Mouse (Mus musculus) 3134 (cell line): ENCODE measurements around the gene Ptprt.
"Not testable (repeated sequence)": the region's sequence is repeated elsewhere in the genome, so short reads cannot be mapped to it uniquely, and the experiment has no call there.

Experiments
- DNase-seq: peaks from one replicate; pipeline ENCODE4 v3.0.0-alpha.2; 2011; ENCODE audit warnings: low spot score; ENCODE audit not compliant: insufficient read length; ENCODE audit errors: extremely low read depth

Gene Ptprt

DNA sequence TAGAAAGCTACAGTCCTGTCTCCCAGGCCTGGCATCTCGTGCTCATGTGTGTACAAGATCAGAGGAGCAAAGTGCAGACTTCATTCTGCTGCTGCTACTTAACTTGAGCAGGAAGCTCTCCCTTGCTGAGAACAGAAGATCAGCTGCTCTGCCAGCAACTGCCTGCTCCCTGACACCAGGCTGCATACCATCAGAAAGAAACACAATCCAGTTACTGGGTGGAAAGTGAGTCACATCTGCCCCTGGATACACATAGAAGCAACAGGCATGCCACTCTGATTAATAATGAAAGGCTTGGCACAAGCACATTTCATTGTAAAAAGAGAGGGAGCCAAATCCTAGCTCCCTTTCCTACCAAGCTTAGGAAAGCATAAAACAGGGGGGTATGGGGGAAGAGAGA, 438.5 kb downstream of the Ptprt start:
- DNase-seq: peak; percentile 44

- DNase-seq: no peak
These were observed 440.4 kb downstream of the Ptprt start for GRCm38 (mm10) chr2:162220586-162220985.

GRCm38 (mm10) chr2:162219507-162219906, 441.4 kb downstream of the Ptprt start:
- no peak for DNase-seq

DNA sequence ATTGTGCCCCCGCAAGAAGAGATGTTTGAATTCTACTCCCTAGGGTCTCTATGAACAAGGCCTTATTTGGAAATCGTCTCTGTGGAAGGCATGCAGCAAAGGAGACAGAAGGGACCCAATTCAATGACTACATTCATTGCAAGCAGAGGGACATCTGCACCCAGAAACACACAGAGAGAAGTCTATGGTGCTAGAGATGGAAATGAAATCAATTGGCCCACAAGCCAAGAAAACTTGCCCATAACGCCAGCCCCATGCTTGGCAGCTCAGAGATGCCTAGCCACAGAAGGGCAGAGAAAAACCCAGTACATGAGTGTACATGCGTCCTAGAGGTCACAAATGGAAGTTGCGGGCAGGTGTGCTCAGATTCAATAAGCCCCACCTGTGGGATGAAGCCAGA, 443.1 kb downstream of the Ptprt start:
- DNase-seq: no peak

DNA sequence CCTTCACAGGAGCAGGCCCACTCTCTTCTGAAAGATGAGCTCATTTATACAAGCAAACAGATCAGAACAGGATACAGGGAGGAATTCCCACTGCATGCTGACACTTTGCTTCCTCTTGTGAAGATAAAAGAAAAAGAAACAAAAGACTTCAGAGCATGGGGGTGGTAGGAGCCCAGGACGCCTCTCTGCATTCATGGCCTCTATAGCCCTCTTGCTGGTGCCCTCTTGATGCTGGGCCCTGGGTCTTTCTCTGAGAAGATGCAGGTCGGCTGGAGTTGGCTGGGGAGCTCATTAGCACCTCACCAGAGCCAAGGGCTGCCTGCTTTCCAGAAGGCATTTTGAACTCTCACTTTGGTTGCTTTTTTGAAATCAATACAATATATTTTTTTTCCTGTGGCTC, 448.6 kb downstream of the Ptprt start:
- no peak for DNase-seq

- no peak for DNase-seq
These were observed 450.4 kb downstream of the Ptprt start for GRCm38 (mm10) chr2:162210564-162210963.

GRCm38 (mm10) chr2:162197316-162197715, 463.6 kb downstream of the Ptprt start:
- DNase-seq: no peak

DNA sequence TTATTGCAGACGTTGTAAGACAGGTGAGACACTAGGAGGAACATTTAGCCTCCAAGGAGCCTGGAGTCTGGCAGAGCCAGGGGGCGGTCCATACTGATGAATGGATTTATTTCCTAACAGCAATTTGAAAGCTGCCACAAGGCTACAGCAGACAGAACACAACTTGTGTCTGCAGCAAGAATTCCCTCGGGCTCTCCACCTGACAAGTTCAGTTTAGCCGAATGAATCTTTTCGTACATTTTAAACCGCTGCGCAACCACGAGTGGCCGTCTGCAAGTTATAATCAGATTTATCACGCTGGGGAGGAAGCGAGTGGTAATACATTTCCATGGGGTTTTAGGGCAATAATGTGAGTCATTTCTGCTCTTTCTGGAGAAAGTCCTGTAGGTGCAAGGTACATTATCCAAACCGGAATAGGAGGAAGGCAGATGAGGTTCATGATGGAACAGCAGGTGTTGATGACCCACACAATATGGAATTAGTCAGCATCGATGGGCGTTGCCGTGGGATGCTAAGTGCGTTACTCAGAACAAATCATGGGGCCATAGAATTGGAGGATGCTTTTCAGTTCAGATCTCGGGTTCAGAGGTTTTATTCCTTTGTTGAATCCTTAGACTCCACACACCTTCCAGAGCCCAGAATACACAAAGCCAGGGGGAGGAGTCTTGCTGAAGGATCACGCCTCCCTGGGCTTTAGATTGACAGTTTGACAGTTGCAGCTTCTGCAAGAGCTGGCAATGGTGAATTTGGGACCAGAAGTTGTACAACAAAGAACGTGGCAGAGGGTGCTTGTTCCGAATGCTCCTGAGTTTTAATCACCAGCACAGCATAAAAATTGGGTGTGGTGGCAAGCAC, 478.1 kb downstream of the Ptprt start:
- no peak for DNase-seq

DNA sequence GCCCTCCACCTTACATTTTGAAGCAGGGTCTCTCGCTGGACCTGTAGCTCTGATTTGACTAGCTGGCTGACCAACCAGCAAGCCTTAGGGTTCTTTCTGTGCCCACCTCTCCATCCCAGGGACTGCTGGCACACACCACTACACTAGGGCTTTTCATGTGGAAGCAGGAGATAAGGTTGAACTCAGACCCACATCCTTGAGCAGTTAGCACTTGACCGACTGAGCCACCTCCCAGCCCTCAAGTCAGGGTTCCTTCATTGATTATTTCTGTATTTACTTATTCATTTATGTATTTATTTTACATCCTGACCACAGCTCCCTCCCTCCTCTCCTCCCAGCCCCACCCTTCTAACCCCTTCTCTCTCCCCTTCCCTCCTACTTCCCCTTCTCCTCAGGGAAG, 479.1 kb downstream of the Ptprt start:
- DNase-seq: no peak

GRCm38 (mm10) chr2:162172529-162172928, 488.4 kb downstream of the Ptprt start:
- DNase-seq: no peak

DNA sequence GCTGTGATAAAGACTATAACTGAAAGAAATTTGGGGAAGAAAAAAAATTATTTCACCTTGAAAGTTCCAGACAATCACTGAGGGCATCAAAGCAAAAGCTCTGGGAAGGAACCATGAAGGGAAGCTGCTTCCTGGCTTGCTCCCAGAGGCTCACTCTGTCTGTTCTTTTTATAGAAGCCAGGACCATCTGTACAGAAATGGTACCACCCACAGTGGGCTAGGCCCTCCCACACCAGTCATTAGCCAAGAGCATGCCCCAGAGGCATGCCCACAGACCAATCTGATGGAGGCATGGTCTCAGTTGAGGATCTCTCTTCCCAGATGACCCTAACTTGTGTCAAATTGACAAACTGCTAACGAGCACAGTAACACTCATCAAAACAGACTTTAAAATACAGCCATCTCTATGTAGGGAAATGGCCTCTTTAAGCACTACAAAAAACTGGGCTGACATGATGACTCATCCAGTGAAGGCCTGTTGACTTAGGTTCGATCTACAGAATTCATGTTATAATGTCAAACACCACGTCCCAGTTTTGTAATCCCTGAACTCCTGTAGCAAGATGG, 519.0 kb downstream of the Ptprt start:
- DNase-seq: no peak

DNA sequence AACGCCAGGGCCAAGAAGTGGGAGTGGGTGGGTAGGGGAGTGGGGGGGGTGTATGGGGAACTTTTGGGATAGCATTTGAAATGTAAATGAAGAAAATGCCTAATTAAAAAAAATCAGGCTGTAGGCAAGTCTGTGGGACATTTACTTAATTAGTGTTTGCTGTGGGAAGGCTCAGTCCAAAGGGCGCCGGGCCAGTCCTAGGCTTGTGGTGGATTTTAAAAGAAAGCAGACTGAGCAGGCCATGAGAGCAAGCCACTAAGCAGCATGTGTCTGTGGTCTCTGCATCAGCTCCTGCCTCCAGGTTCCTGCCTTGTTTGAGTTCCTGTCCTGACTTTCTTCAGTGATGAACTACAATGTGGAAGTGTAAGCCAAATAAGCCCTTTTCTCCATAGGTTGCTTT, 524.8 kb downstream of the Ptprt start:
- DNase-seq: not testable (repeated sequence)

DNA sequence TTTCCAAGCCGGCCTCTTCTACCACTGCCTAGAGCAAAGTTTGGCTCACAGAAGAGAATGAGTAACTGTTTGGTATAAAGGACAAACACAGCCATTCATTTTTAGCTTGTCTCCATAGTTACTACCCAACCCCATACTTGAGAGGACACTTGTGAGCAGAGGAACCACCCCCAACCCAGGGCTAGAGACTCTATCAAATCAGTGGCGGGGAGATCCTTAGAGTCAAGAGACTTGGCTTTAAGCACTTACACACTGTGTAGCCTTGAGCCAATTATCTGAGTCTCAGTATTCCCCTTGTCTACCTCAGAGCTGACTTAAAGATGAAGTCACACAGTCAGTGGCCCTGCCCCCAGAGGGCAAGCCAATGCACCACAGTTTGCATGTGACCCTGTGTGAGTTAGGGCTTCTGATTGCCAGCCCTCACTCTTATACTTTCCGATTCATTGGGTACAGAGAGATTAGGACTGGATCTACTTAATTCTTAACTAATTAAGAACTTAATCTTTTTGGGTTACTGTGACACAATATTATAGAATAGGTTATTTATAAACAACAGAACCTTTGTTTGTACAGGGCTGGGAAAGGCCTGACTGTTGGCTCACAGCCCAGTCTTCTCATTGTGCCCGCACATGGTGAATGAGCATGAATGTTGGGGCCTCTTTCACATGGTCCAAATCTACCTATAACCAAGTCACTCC, 529.2 kb downstream of the Ptprt start:
- no peak for DNase-seq

DNA sequence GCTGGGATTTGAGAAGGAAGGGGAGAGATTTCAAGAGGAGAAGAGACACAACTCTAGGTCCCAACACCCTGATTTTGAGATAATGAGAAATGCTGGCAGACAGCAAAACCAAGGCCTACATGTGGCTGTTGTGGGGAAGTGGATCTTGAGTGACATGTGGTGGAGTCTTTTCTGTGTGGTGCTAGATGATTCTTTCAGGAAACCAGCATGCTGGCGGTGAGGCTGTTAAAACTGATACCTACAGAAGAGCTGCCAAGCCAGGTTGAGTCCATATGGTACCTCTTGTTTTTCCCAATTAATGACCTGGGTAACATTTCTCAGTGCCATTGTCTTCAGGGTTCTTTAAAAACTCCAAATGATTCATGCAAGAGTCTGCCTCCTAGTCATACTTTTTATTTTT, 531.1 kb downstream of the Ptprt start:
- DNase-seq: no peak

- DNase-seq: no peak
These were observed 542.9 kb downstream of the Ptprt start for GRCm38 (mm10) chr2:162118041-162118440.

- DNase-seq: no peak
These were observed 578.6 kb downstream of the Ptprt start for GRCm38 (mm10) chr2:162082391-162082790.

DNA sequence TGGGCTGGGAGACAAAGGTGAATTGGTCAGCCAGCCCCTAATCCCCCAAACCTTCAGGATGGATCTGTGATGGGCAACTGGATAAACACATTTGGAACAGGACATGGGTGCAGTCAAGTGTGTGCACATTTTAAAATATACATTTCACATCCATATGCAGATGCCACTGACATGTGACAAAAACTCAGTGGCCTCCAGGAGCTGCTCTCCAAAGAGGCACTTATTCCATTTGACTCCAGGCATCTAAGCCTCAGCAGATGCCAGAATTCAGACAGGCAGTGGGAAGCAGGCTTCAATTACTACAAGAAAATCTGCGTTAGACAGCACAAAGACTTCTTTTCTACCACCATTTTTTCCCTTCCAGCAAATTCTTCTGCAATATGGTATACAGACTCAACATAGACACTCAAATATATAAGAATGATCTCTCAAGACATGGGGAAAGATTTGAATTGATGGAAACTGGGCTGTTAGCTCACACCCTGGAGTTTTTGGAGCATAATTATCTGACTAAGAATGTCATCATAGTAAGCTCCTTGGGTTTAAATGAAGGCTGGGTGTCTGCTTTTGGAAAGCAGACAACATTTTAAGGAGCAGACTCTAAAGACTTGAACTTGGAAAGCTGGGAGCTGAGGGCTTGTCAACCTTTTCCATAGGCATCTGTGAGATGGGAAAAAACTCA, 580.1 kb downstream of the Ptprt start:
- DNase-seq: no peak

DNA sequence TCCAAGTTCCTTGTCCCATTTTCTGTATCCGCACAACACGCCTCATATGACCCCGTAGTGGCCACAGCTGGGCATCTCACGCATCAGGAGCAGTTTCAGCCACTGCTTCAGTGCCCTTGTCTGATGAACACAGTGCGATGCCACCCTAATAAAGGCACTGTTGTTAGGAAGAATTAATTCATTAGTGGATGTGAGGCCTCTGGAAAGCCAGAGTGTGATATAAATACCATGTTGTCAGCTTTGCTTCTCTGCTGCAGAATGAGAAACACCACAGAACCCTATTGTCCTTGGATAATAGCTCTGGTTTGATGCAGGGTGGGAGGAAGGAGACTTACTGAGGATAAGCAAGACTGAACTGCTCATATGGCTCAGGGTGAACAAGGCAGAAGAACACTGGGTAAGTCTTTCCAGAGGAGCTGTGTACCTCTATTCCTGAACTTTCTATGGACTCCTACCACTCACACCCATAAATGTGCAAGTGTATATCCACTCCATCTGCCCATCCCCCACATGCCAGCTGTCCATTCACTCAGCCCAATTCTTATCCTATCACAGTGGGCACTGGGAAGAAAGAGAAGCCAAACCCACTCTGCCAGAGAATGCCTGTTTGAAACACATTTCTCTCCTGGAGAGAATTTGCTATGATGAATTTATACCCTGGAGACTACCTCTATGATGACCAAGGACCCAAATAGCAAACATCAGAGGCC, 582.2 kb downstream of the Ptprt start:
- no peak for DNase-seq

DNA sequence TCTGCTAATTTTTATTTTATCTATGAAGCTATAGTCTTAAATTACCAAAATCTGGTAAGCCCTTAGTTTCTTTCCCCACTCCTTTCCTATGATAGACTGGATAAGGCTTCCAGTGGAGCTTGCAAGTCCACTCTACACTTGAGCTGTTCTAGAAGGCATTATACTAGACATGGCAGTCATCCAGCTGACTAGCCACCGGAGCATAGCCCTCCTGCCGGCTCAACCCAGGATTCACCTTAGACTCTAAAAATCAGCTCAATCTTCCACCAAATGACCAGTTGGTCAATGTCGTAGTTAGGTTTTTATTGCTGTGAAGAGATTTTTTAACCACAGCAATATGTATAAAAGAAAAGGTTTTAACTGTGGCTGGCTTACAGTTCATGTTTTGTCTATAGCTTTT, 608.1 kb downstream of the Ptprt start:
- no peak for DNase-seq

DNA sequence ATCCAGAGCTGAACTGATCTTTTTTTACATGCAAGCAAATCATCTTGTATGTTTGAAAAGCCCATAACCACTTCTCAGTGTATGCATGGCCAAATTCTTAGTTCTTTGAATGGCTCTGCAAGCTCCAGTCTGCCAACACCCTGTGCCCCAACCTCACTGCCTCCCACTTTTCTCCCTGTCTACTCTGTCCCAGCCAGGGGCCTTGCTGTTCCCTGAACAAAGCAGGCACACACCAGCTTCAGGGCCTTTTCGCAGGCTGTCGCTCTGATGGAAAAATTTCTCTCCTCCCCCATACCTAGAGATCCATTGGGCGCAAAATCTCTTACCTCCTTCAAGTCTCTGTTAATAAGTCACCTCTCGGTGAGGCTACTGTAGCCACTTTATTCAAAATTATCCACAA, 610.7 kb downstream of the Ptprt start:
- DNase-seq: no peak

GRCm38 (mm10) chr2:162035615-162036014, 625.3 kb downstream of the Ptprt start:
- no peak for DNase-seq
